In the genomic region with DNA sequence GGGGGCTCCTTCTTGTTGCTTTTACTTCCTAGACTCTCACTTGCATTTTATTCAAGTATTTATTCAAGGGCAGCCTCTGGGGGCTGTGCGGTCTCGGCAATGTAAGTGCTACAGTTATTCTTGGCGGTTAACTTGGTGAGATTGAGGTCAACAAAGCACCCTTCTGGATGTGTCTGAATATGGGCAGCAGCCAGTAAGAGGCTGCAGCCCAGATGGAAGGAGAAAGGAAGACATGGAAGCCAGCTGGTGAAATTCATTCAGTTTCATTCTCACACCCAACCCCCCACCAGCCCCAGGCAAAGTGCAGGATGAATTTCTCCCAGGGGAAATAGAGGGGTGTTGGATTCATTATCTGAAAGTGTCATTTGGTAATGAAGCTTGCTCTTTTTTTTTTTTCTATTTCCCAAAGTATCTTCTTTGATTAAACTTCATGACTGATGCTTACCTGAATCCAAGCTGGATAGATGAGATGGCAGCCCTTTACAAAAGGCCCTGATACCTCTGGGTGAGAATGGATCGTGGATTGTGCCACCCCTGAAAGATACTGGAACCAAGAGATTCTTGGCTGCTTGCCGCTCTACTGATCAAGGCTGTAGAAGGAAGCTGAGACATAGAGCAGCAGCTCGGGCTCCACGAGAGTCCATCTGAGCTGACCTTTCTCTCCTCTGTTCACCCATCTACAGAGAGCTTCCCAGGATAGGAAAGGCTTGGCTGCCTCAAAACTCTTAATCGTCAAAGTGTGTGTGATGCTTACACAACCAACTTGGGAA, we compare ENCODE assay signal across 9 mouse cellular contexts. TPM values are rescaled to one million over a fixed set of nuclear protein-coding genes. Genes with fewer than 3 reads are reported as not detected.
DNase-seq lines count a peak whose midpoint lies in the region; ATAC-seq lines count a peak whose summit lies in the region.
"Had no signal": no experiment of that assay in that cellular context is flagged by ENCODE, and none has a peak within 500 bp of the region (broad histone marks: within the 10 kb centered on the region; RNA-seq: fewer than 3 reads in every experiment).

No protein-coding gene starts in this region.

- no peak for ATAC-seq in heart, embryonic 12.5 days (ENCODE audit: insufficient number of reproducible peaks, low FRiP score)
- no peak for ATAC-seq in intestine, embryonic 16.5 days

- H3K4me1 ChIP-seq in heart, embryonic 12.5 days (replicated peaks): no peaks in the 10 kb centered on the region
- no peaks in the 10 kb centered on the region for H3K4me1 ChIP-seq in intestine, embryonic 16.5 days (ENCODE audit: control insufficient read depth, insufficient read depth, low read length)
- H3K4me1 ChIP-seq: stomach, embryonic 15.5 days had no signal

- 66% methylated on average over 8 of the region's 8 CpGs for WGBS in heart, embryonic 12.5 days
- 68% methylated on average over 8 of the region's 8 CpGs for WGBS in intestine, embryonic 16.5 days

- H3K9me3 ChIP-seq in heart, embryonic 12.5 days (replicated peaks): no peaks in the 10 kb centered on the region
- no peaks in the 10 kb centered on the region for H3K9me3 ChIP-seq in intestine, embryonic 16.5 days (ENCODE audit: control insufficient read depth, low read length)
- H3K9me3 ChIP-seq: stomach, embryonic 15.5 days had no signal

- no peak overlapping the region for H3K4me3 ChIP-seq in heart, embryonic 12.5 days
- no peak overlapping the region for H3K4me3 ChIP-seq in intestine, embryonic 16.5 days (ENCODE audit: low read length)
- H3K4me3 ChIP-seq: stomach, embryonic 15.5 days had no signal

- H3K36me3 ChIP-seq in heart, embryonic 12.5 days: no peaks in the 10 kb centered on the region
- H3K36me3 ChIP-seq in intestine, embryonic 16.5 days (ENCODE audit: control insufficient read depth, insufficient read depth, low read length): no peaks in the 10 kb centered on the region
- H3K36me3 ChIP-seq: stomach, embryonic 15.5 days had no signal

- H3K27me3 ChIP-seq in heart, embryonic 12.5 days (replicated peaks): no peaks in the 10 kb centered on the region
- H3K27me3 ChIP-seq in intestine, embryonic 16.5 days (replicated peaks; ENCODE audit: control insufficient read depth, insufficient read depth, low read length): no peaks in the 10 kb centered on the region
- H3K27me3 ChIP-seq: stomach, embryonic 15.5 days had no signal

- H3K4me2 ChIP-seq in heart, embryonic 12.5 days: no peak overlapping the region
- H3K4me2 ChIP-seq in intestine, embryonic 16.5 days (ENCODE audit: low read depth, low read length): no peak overlapping the region
- H3K4me2 ChIP-seq: stomach, embryonic 15.5 days had no signal

- H3K9ac ChIP-seq in heart, embryonic 12.5 days: no peak overlapping the region
- H3K9ac ChIP-seq in intestine, embryonic 16.5 days (ENCODE audit: low read depth, low read length): no peak overlapping the region
- H3K9ac ChIP-seq: stomach, embryonic 15.5 days had no signal

- DNase-seq in heart, adult 18-20 months: peak; percentile 22 to 55
- DNase-seq in adipocyte (ENCODE audit: low spot score): peak; percentile 5
- DNase-seq in frontal cortex, postnatal 10 days (ENCODE audit: low spot score in 2 of 2): peak; percentile 23 to 27
- DNase-seq in left cerebral cortex, postnatal 10 days (ENCODE audit: extremely low spot score in 1 of 2, low spot score in 2 of 2): peak; percentile 41 to 53
- DNase-seq in spleen, postnatal 4 days (ENCODE audit: low spot score in 2 of 2): no peak
- DNase-seq in Muller cell, postnatal 12 days (ENCODE audit: inconsistent ontology term): no peak

- no peak overlapping the region for H3K27ac ChIP-seq in heart, embryonic 12.5 days (ENCODE audit: poor library complexity, severe bottlenecking)
- H3K27ac ChIP-seq in intestine, embryonic 16.5 days (ENCODE audit: low read length): no peak overlapping the region
- H3K27ac ChIP-seq: stomach, embryonic 15.5 days had no signal

- intact Hi-C loops in left cerebral cortex, postnatal 10 days (cut with DNase I): no loop called here

RNA-seq across cellular contexts. Expression of a gene that starts 10.5 kb away (rescaled TPM):
- total RNA-seq in heart, adult 18-20 months (2021): not detected
- 1.3 and 2.0 TPM in 2 replicates for polyA plus RNA-seq in heart, embryonic 12.5 days (2016; fragmentation: Nextera tagmentation; extraction: Ambion mirVana)
- 1 to 10 TPM; 1.9 to 2.4 TPM for total RNA-seq in left cerebral cortex, postnatal 10 days (2021)
- 1.3 and 1.8 TPM in 2 replicates for polyA plus RNA-seq in intestine, embryonic 16.5 days (2015; fragmentation: Nextera tagmentation; extraction: Ambion mirVana)

Comparison
In these comparisons a context has a peak if more than half of its experiments do, and no peak if none do; other contexts are left out.
1. DNase-seq: peak in heart, adult 18-20 months (2 of 2), adipocyte (single experiment), frontal cortex, postnatal 10 days (2 of 2) and left cerebral cortex, postnatal 10 days (2 of 2); none in spleen, postnatal 4 days (0 of 2) and Muller cell, postnatal 12 days (single experiment).